9 mouse cellular contexts compared by ENCODE assay signal in the genomic region with DNA sequence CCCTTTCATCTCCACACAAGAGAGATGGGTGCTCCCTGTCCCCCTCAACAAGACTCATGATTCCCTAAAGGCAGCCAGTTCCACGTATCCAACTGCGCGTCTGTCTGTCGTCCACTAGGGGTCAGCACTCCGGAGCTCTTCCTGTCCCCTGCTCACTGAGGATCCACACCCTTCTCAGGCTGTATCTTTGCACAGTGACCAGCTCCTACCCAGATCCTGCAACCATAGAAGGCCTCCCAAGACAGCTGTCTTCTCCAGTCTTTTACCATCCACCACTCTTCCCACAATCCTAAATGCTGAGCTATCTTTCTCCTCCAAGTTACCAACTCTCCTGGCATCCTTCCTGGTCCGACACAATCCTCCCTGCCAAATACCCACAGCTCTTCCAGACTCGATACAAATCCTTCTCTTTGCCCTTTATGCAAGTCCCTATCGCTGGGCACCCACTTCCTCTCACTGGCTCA. TPM values are rescaled to one million over a fixed set of nuclear protein-coding genes. Genes with fewer than 3 reads are reported as not detected.
DNase-seq lines count a peak whose midpoint lies in the region; ATAC-seq and TF ChIP-seq lines count a peak whose summit lies in the region.
"Had no signal": no experiment of that assay in that cellular context is flagged by ENCODE, and none has a peak within 500 bp of the region (broad histone marks: within the 10 kb centered on the region; RNA-seq: fewer than 3 reads in every experiment).

No protein-coding gene starts in this region.

- 0 out of 2 replicates have a peak, but pooled peaks cover 3% of the 10 kb centered on the region for H3K4me1 ChIP-seq in lung, adult 2 months (ENCODE audit: control insufficient read depth, insufficient read depth, low read length)

- DNase-seq in ovary, postnatal 14 days (ENCODE audit: low spot score): peak; percentile 24
- no peak for DNase-seq in ovary, adult 18-20 months (ENCODE audit: low spot score)
- peak; percentile 40 for DNase-seq in embryo, embryonic 11.5 days (ENCODE audit: low read depth, low spot score)
- peak; percentile 77 for DNase-seq in induced T-regulatory cell, adult 2 months (ENCODE audit: low read depth)
- DNase-seq in lung, adult 2 months: peak; percentile 27
- no peak for DNase-seq in urinary bladder, postnatal 10 days (ENCODE audit: low spot score)

- TF ChIP-seq POLR2A in lung, adult 2 months (IDR thresholded peaks at IDR 0.05; ENCODE audit: borderline replicate concordance, extremely low read depth, low read depth, low read length): no peak

- TF ChIP-seq CTCF in lung, adult 2 months (IDR thresholded peaks at IDR 0.05; ENCODE audit: insufficient read depth, low read length): peak; percentile 94

- ATAC-seq in activated CD4-positive, CD25-positive, alpha-beta regulatory T cell, adult 4 months: peak; percentile 57
- peak; percentile 30; the same call in 1 of the 2 replicates for ATAC-seq in neutrophil, adult 5-6 weeks (ENCODE audit: extremely low read depth, insufficient number of reproducible peaks, low FRiP score, poor library complexity, severe bottlenecking)

- WGBS in lung, adult 2 months: 20% methylated on average over 8 of the region's 8 CpGs

- H3K4me3 ChIP-seq in lung, adult 2 months (replicated peaks; ENCODE audit: extremely low read depth, low read depth, low read length): no peak overlapping the region
- H3K4me3 ChIP-seq: heart, embryonic 13.5 days had no signal

RNA-seq across cellular contexts. Expression of gene Syt16, which starts 12.0 kb away (rescaled TPM):
- polyA plus RNA-seq in activated CD4-positive, CD25-positive, alpha-beta regulatory T cell, adult 4 months (2017; shearing (Covaris generic)): not detected
- not detected in 2 replicates for polyA plus RNA-seq in lung, adult 2 months (2012; rRNA removed)
- not detected in 2 replicates for total RNA-seq in neutrophil, adult 5-6 weeks (2017)

RNA-seq across cellular contexts. Expression of gene Snapc1, which starts 45.2 kb away (rescaled TPM):
- 10 to 100 TPM; 13.3 to 21.9 TPM for polyA plus RNA-seq in activated CD4-positive, CD25-positive, alpha-beta regulatory T cell, adult 4 months (2017; shearing (Covaris generic))
- polyA plus RNA-seq in lung, adult 2 months (2012; rRNA removed): 8.2 and 8.9 TPM in 2 replicates
- 18.7 and 25.3 TPM in 2 replicates for total RNA-seq in neutrophil, adult 5-6 weeks (2017)

Comparison
In these comparisons a context has a peak if more than half of its experiments do, and no peak if none do; other contexts are left out.
1. DNase-seq: peak in ovary, postnatal 14 days (single experiment), embryo, embryonic 11.5 days (single experiment), induced T-regulatory cell, adult 2 months (single experiment) and lung, adult 2 months (single experiment); none in ovary, adult 18-20 months (single experiment) and urinary bladder, postnatal 10 days (single experiment).